Mouse (Mus musculus) CD8-positive naive resting alpha-beta T cell, adult 2 months (primary cell): Measurements from ENCODE around the gene Il23r.
"Not testable (repeated sequence)": the region's sequence is repeated elsewhere in the genome, so short reads cannot be mapped to it uniquely, and the experiment has no call there.

Experiments used
- DNase-seq, 2 experiments: peaks; one replicate each; pipeline ENCODE4 v3.0.0; 2022; ENCODE audit warnings: low read depth in 2 of 2, low spot score in 2 of 2

Gene Il23r

GRCm38 (mm10) chr6:67491755-67492154, at the start of gene Il23r:
Il23r (minus strand) TSS chr6:67491855.
- no peak for DNase-seq

GRCm38 (mm10) chr6:67535777-67536054, 44.1 kb upstream of the Il23r start, which contains the start of gene Tacstd2:
Tacstd2 (minus strand) TSS chr6:67535796.
- no peak for DNase-seq

- DNase-seq: no peak
Measured at GRCm38 (mm10) chr6:67535005-67535776, 43.5 kb upstream of the Il23r start.

- peak in 1 of 2 experiments; percentile 8 for DNase-seq
Measured at GRCm38 (mm10) chr6:67534191-67535004, 42.7 kb upstream of the Il23r start.

GRCm38 (mm10) chr6:67532665-67533440, 41.2 kb upstream of the Il23r start:
- peak in 1 of 2 experiments; percentile 14 for DNase-seq

GRCm38 (mm10) chr6:67531822-67532162, 40.1 kb upstream of the Il23r start:
- DNase-seq: peak in 1 of 2 experiments; percentile 4

- peak in 1 of 2 experiments; percentile 23 for DNase-seq
Measured at GRCm38 (mm10) chr6:67530992-67531821, 39.6 kb upstream of the Il23r start.

GRCm38 (mm10) chr6:67526356-67526755, 34.7 kb upstream of the Il23r start:
- DNase-seq: no peak

- peak in 1 of 2 experiments; percentile 40 for DNase-seq
Measured at GRCm38 (mm10) chr6:67510752-67511151, 19.1 kb upstream of the Il23r start.

- not testable (repeated sequence) for DNase-seq
Measured at GRCm38 (mm10) chr6:67501938-67502337, 10.3 kb upstream of the Il23r start.

GRCm38 (mm10) chr6:67481012-67481411, 10.6 kb downstream of the Il23r start:
- no peak for DNase-seq

GRCm38 (mm10) chr6:67471242-67471641, 20.4 kb downstream of the Il23r start:
- DNase-seq: no peak

GRCm38 (mm10) chr6:67459424-67459823, 32.2 kb downstream of the Il23r start:
- DNase-seq: no peak

- DNase-seq: peak in 1 of 2 experiments; percentile 28
Measured at GRCm38 (mm10) chr6:67451330-67451729, 40.3 kb downstream of the Il23r start.

GRCm38 (mm10) chr6:67445866-67446265, 45.8 kb downstream of the Il23r start:
- no peak for DNase-seq

- no peak for DNase-seq
Measured at GRCm38 (mm10) chr6:67443124-67443523, 48.5 kb downstream of the Il23r start.

GRCm38 (mm10) chr6:67437814-67438385, 53.8 kb downstream of the Il23r start:
- no peak for DNase-seq

- no peak for DNase-seq
Measured at GRCm38 (mm10) chr6:67437028-67437427, 54.6 kb downstream of the Il23r start.

GRCm38 (mm10) chr6:67436295-67436694, 55.4 kb downstream of the Il23r start:
- DNase-seq: no peak

GRCm38 (mm10) chr6:67435711-67436110, 55.9 kb downstream of the Il23r start:
- no peak for DNase-seq
